In genomic region chr17:15416596-15417215, GRCm38 (mm10) we compare ENCODE assay signal across 22 mouse cellular contexts. TPM values are rescaled to one million over a fixed set of nuclear protein-coding genes. Genes with fewer than 3 reads are reported as not detected.
DNase-seq lines count a peak whose midpoint lies in the region; ATAC-seq lines count a peak whose summit lies in the region.
"Had no signal": no experiment of that assay in that cellular context is flagged by ENCODE, and none has a peak within 500 bp of the region (broad histone marks: within the 10 kb centered on the region; RNA-seq: fewer than 3 reads in every experiment).

No protein-coding gene starts in this region.

- no peak overlapping the region for H3K4me2 ChIP-seq in midbrain, embryonic 11.5 days
- no peak overlapping the region for H3K4me2 ChIP-seq in midbrain, embryonic 14.5 days (ENCODE audit: low read length)
- H3K4me2 ChIP-seq: embryonic facial prominence, embryonic 13.5 days; embryonic facial prominence, embryonic 15.5 days; forebrain, embryonic 12.5 days had no signal

- intact Hi-C loops in heart, postnatal 36 days (cut with DNase I): no loop called here

- no peak overlapping the region for H3K27ac ChIP-seq in heart, embryonic 10.5 days
- H3K27ac ChIP-seq in midbrain, embryonic 11.5 days (ENCODE audit: low read depth, low read length): no peak overlapping the region
- H3K27ac ChIP-seq in midbrain, embryonic 14.5 days (replicated peaks; ENCODE audit: low read depth, low read length): no peak overlapping the region
- H3K27ac ChIP-seq: embryonic facial prominence, embryonic 13.5 days; embryonic facial prominence, embryonic 15.5 days; forebrain, embryonic 10.5 days; forebrain, embryonic 12.5 days had no signal

- WGBS in heart, embryonic 10.5 days: 88% methylated on average over 12 of the region's 12 CpGs
- WGBS in midbrain, embryonic 11.5 days: 95% methylated on average over 12 of the region's 12 CpGs
- WGBS in midbrain, embryonic 14.5 days: 94% methylated on average over 12 of the region's 12 CpGs

- peaks cover 70% of the 10 kb centered on the region for H3K36me3 ChIP-seq in heart, embryonic 10.5 days
- peaks cover 15% of the 10 kb centered on the region for H3K36me3 ChIP-seq in midbrain, embryonic 11.5 days (ENCODE audit: control insufficient read depth, insufficient read depth, low read length)
- H3K36me3 ChIP-seq in midbrain, embryonic 14.5 days (ENCODE audit: control insufficient read depth, insufficient read depth, low read length): peaks cover 97% of the 10 kb centered on the region

- DNase-seq in heart, embryonic 10.5 days (ENCODE audit: low spot score): peak; percentile 73
- DNase-seq in heart, postnatal 36 days: no peak
- peak; percentile 69 for DNase-seq in midbrain, embryonic 11.5 days (ENCODE audit: low spot score, missing footprints)
- no peak for DNase-seq in midbrain, embryonic 14.5 days
- DNase-seq: adrenal gland, adult 2 months; adrenal gland, postnatal 10 days; adrenal gland, postnatal 25 days; cerebellum, adult 11 months; cerebellum, adult 18-20 months; cerebellum, adult 8-10 months; cerebellum, adult 9-11 months; cerebellum, postnatal 14 days; cerebellum, postnatal 36 days; embryo, embryonic 11 days had no signal

- no peaks in the 10 kb centered on the region for H3K27me3 ChIP-seq in heart, embryonic 10.5 days (ENCODE audit: insufficient read depth, poor library complexity, severe bottlenecking)
- no peaks in the 10 kb centered on the region for H3K27me3 ChIP-seq in midbrain, embryonic 11.5 days (ENCODE audit: control insufficient read depth, insufficient read depth, low read length)
- no peaks in the 10 kb centered on the region for H3K27me3 ChIP-seq in midbrain, embryonic 14.5 days (ENCODE audit: control insufficient read depth, insufficient read depth, low read length)
- H3K27me3 ChIP-seq: embryonic facial prominence, embryonic 13.5 days; embryonic facial prominence, embryonic 15.5 days; forebrain, embryonic 12.5 days had no signal

- no peak overlapping the region for H3K9ac ChIP-seq in midbrain, embryonic 11.5 days (ENCODE audit: low read length)
- H3K9ac ChIP-seq in midbrain, embryonic 14.5 days (replicated peaks; ENCODE audit: low read length): no peak overlapping the region
- H3K9ac ChIP-seq: embryonic facial prominence, embryonic 13.5 days; embryonic facial prominence, embryonic 15.5 days; forebrain, embryonic 12.5 days had no signal

- no peak overlapping the region for H3K4me3 ChIP-seq in heart, embryonic 10.5 days
- H3K4me3 ChIP-seq in midbrain, embryonic 11.5 days (ENCODE audit: low read depth, low read length): no peak overlapping the region
- H3K4me3 ChIP-seq in midbrain, embryonic 14.5 days (replicated peaks; ENCODE audit: low read depth, low read length): no peak overlapping the region
- H3K4me3 ChIP-seq: embryonic facial prominence, embryonic 13.5 days; embryonic facial prominence, embryonic 15.5 days; erythroblast, embryonic 14.5 days; forebrain, embryonic 10.5 days; forebrain, embryonic 12.5 days had no signal

- no peaks in the 10 kb centered on the region for H3K9me3 ChIP-seq in heart, embryonic 10.5 days
- no peaks in the 10 kb centered on the region for H3K9me3 ChIP-seq in midbrain, embryonic 11.5 days (ENCODE audit: control insufficient read depth, low read length)
- no peaks in the 10 kb centered on the region for H3K9me3 ChIP-seq in midbrain, embryonic 14.5 days (ENCODE audit: control insufficient read depth, low read length)
- H3K9me3 ChIP-seq: embryonic facial prominence, embryonic 13.5 days; embryonic facial prominence, embryonic 15.5 days; forebrain, embryonic 10.5 days; forebrain, embryonic 12.5 days had no signal

- ATAC-seq in midbrain, embryonic 11.5 days (ENCODE audit: low FRiP score): no peak
- no peak for ATAC-seq in midbrain, embryonic 14.5 days (ENCODE audit: low FRiP score, low TSS enrichment)
- ATAC-seq: forebrain, embryonic 14.5 days; forebrain, embryonic 16.5 days had no signal

- no peaks in the 10 kb centered on the region for H3K4me1 ChIP-seq in heart, embryonic 10.5 days
- no peaks in the 10 kb centered on the region for H3K4me1 ChIP-seq in midbrain, embryonic 11.5 days (ENCODE audit: control insufficient read depth, insufficient read depth, low read length)
- no peaks in the 10 kb centered on the region for H3K4me1 ChIP-seq in midbrain, embryonic 14.5 days (ENCODE audit: control insufficient read depth, insufficient read depth, low read length)
- H3K4me1 ChIP-seq: embryonic facial prominence, embryonic 13.5 days; embryonic facial prominence, embryonic 15.5 days; forebrain, embryonic 10.5 days; forebrain, embryonic 12.5 days had no signal

RNA-seq across cellular contexts. Expression of gene Fam120b, which starts 20.7 kb away (rescaled TPM):
- polyA plus RNA-seq in heart, embryonic 10.5 days (2016; fragmentation: Nextera tagmentation; extraction: Ambion mirVana): 17.2 and 20.0 TPM in 2 replicates
- total RNA-seq in heart, postnatal 36 days (2021): 10 to 100 TPM; 11.4 to 11.9 TPM
- 32.2 and 36.3 TPM in 2 replicates for polyA plus RNA-seq in midbrain, embryonic 11.5 days (2014; fragmentation: Nextera tagmentation; extraction: Ambion mirVana)
- 36.9 and 49.1 TPM in 2 replicates for polyA plus RNA-seq in midbrain, embryonic 14.5 days (2014; fragmentation: Nextera tagmentation; extraction: Ambion mirVana)

RNA-seq across cellular contexts. Expression of gene Dll1, which starts 40.0 kb away (rescaled TPM):
- polyA plus RNA-seq in heart, embryonic 10.5 days (2016; fragmentation: Nextera tagmentation; extraction: Ambion mirVana): 4.9 and 9.7 TPM in 2 replicates
- total RNA-seq in heart, postnatal 36 days (2021): 1 to 10 TPM; 6.2 to 7.0 TPM
- 61.4 and 68.6 TPM in 2 replicates for polyA plus RNA-seq in midbrain, embryonic 11.5 days (2014; fragmentation: Nextera tagmentation; extraction: Ambion mirVana)
- 23.5 and 24.4 TPM in 2 replicates for polyA plus RNA-seq in midbrain, embryonic 14.5 days (2014; fragmentation: Nextera tagmentation; extraction: Ambion mirVana)
- total RNA-seq: MEL had no signal

Comparison
In these comparisons a context has a peak if more than half of its experiments do, and no peak if none do; other contexts are left out.
1. DNase-seq: peak in heart, embryonic 10.5 days (single experiment) and midbrain, embryonic 11.5 days (single experiment); none in heart, postnatal 36 days (0 of 2) and midbrain, embryonic 14.5 days (single experiment).